Mouse (Mus musculus): ENCODE data around the gene Zmynd15. TPM values are rescaled to one million over a fixed set of nuclear protein-coding genes. Genes with fewer than 3 reads are reported as not detected.
A peak's percentile ranks its signal among the peaks of the same experiment; 100 is the strongest.
"Not testable (repeated sequence)": the region's sequence is repeated elsewhere in the genome, so short reads cannot be mapped to it uniquely, and the experiment has no call there.

Zmynd15 gene
- polyA plus RNA-seq, 1 experiment from 2014 or later = 0.58 TPM

DNA sequence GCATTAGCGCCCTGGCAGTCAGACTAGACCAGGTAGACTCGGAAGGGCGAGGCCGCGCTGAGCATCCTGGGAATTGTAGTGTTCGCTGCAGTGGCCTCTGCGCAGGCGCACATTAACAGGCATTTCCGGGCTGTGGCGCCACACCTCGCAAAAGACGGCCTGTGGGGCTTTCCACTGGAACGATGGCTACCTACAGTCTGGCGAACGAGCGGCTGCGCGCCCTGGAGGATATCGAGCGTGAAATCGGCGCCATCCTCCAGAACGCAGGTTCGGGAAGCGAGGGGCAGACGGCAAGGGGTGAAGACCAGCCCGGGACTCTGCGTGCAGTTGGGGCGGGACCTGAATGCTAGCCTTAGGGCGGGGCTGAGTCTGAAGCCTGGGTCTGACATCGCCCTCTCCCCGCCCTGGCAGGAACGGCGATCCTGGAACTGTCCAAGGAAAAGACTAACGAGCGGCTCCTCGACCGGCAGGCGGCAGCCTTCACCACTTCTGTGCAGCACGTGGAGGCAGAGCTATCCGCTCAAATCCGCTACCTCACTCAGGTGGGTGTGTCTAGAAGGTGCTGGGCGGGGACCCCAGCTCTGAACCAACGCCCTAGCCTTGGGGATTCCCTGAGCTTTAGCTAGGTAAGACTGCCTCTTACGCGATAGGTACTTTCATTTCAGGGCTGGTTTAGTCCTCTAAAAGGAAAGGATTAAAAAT is 7.3 kb upstream of the Zmynd15 start, which contains the start of gene Med11:
Med11 (plus strand) TSS at position 123 of the 702 bp plus-strand sequence.
- peaks cover 21% of the 10 kb centered on the region for H3K4me1 ChIP-seq
- peak; percentile 97 for ATAC-seq
- under 1% methylated on average over 46 of the region's 46 CpGs for WGBS
- no peaks in the 10 kb centered on the region for H3K9me3 ChIP-seq (replicated peaks)
- H3K27ac ChIP-seq = peak within 1 kb of the TSS; percentile 95
- H3K4me3 ChIP-seq = peak within 1 kb of the TSS; percentile 58
- no peaks in the 10 kb centered on the region for H3K27me3 ChIP-seq
- peak within 1 kb of the TSS; percentile 71 for H3K4me2 ChIP-seq
- H3K36me3 ChIP-seq (ENCODE audit: poor library complexity, severe bottlenecking) = peaks cover 11% of the 10 kb centered on the region
- peak within 1 kb of the TSS; percentile 78 for H3K9ac ChIP-seq

DNA sequence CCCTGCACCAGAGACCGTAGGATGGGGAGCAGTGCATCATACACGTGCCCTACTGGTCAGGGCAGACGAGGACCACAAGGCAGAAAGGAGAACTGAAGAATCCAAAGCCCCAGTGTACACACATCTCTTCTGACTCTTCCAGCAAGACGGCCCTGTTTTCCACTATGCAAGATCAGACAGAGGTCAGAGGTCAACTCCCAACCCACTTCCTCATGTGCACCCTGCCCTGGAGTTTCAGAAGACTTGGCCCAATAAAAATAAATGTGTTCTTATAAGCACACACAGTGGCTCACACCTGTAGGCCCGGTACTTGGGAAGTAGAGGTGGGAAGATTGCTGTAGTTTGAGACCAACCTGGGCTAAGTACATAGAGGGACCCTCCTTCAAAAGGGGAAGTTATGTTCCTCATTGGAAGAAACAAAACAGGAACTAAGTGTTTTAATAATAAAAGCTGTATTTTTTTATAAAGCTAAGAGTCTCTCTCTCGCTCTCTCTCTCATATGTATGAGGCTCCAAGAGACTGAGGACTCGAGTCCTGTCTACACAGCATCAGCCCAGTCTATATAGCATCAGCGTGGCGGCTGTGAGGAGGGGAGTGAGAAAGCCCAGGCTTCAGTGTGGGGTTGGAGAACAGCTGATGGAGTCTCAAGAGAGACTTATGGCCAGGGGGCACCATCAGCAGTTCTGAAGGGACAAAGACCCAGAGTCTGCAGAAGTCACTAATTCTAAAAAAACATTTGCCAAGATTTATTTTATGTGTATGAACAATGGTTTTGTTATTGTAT is 5.8 kb upstream of the Zmynd15 start:
- Histone ChIP-seq H3K9me3 (replicated peaks) (no peaks in the 10 kb centered on the region), H3K27ac (no peak overlapping the region), H3K36me3 (ENCODE audit: poor library complexity, severe bottlenecking) (peaks cover 11% of the 10 kb centered on the region), H3K4me2 (peak overlapping the region; percentile 71), H3K4me3 (no peak overlapping the region), H3K9ac (no peak overlapping the region), H3K4me1 (peaks cover 21% of the 10 kb centered on the region), H3K27me3 (peaks cover 5% of the 10 kb centered on the region)
- 92% methylated on average over 9 of the region's 9 CpGs for WGBS
- no peak for ATAC-seq

DNA sequence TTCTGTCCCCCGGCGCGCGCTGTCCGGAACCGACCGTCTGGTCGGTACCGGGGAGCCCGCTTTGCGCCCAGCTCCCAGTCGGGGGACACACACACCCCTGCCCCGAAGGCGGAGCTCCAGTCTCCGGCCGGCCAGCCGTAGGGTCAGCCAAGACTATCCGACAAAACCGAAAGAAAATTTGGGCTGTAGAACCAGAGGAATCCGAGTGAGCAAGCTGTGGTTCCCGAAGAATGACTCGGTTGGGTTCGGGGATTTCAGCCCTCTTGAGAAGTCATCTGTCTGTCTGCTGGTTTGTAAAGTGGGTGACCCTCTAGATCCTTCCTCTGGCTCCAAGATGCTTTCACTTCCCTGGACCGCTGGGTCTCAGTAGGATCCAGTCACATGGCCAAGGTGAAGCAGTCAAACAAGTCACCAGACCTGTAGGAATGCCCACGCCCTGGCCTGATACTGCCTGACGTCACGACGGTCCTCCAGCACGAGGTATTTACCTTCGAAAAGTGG is 418 bp downstream of the Zmynd15 start, which contains the start of gene Cxcl16:
Cxcl16 (minus strand) TSS at position 384 of the 501 bp plus-strand sequence.
- Histone ChIP-seq H3K4me3 (peak within 1 kb of the TSS; percentile 41), H3K4me1 (peaks cover 10% of the 10 kb centered on the region), H3K27ac (no peak within 1 kb of the TSS), H3K36me3 (ENCODE audit: poor library complexity, severe bottlenecking) (peaks cover 5% of the 10 kb centered on the region; the same call in 1 of the 2 replicates), H3K9ac (peak within 1 kb of the TSS; percentile 68), H3K9me3 (replicated peaks) (no peaks in the 10 kb centered on the region), H3K27me3 (peaks cover 57% of the 10 kb centered on the region), H3K4me2 (peak within 1 kb of the TSS; percentile 74)
- 5% methylated on average over 30 of the region's 30 CpGs for WGBS
- no peak for ATAC-seq

DNA sequence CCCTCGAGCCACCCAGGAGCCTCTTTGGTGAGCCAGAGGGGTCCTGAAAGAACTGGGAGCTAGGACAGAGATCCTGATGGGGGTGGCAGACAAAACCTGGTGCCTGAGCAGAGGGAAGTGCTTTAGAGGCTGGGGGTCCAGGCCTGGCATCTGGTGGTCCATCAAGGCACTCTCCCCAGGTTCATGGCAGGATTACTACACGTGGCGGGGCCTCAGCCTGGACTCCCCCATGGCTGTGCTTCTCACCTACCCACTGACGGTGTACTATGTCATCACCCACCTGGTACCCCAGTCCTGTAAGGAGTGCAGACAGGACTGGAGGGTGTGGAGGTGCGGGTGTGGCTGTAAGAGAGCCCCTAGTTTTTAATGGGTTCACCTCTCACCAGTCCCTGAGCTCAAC is 4.7 kb downstream of the Zmynd15 start:
- H3K27me3 ChIP-seq = peaks cover 62% of the 10 kb centered on the region
- H3K9me3 ChIP-seq (replicated peaks) = no peaks in the 10 kb centered on the region
- peaks cover 22% of the 10 kb centered on the region for H3K4me1 ChIP-seq
- H3K27ac ChIP-seq = no peak overlapping the region
- no peak overlapping the region for H3K4me2 ChIP-seq
- no peaks in the 10 kb centered on the region for H3K36me3 ChIP-seq (ENCODE audit: poor library complexity, severe bottlenecking)
- 91% methylated on average over 5 of the region's 5 CpGs for WGBS
- H3K4me3 ChIP-seq = no peak overlapping the region
- no peak for ATAC-seq
- no peak overlapping the region for H3K9ac ChIP-seq

DNA sequence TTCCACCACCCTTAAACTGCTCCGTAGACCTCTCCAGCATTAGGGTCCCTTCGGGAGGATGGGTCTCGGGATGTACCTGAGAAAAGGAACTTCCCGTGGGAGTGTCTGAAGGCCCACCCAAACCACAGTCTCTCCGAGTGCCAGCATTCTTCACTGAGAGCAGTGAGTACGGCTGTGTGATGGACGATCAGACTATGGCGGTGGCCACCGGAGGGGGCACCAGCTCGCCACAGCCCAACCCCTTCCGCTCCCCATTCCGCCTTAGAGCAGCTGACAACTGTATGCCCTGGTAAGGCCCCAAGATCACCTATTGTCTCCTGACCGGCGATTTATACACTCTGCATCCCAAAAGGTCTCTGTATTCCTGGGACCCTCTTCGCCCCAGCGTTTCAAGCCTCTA is 6.0 kb downstream of the Zmynd15 start:
- Histone ChIP-seq H3K4me2 (peak overlapping the region; percentile 56), H3K36me3 (ENCODE audit: poor library complexity, severe bottlenecking) (no peaks in the 10 kb centered on the region), H3K9me3 (replicated peaks) (no peaks in the 10 kb centered on the region), H3K9ac (peak overlapping the region; percentile 45), H3K4me1 (peaks cover 14% of the 10 kb centered on the region), H3K4me3 (peak overlapping the region; percentile 26), H3K27ac (no peak overlapping the region), H3K27me3 (peaks cover 49% of the 10 kb centered on the region)
- no peak for ATAC-seq
- WGBS = 21% methylated on average over 16 of the region's 16 CpGs

DNA sequence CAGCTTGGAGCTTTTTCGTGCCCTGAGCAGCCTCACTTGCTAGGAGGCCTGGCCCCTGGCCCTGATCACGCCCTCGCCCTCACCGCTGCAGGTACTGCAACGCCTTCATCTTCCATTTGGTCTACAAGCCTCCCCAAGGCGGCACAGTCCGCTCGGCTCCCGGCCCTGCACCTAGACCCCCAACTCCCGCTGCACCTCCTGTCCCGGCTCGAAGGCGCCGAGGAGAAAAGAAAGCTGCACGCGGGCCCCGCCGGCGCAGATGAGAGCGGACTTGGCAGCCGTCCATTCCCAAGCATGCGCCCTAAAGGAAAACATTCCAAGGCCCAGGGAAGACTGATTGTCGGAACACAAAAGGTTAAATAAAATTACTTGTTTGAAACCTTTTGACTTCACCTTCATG is 6.6 kb downstream of the Zmynd15 start:
- H3K27me3 ChIP-seq = peaks cover 43% of the 10 kb centered on the region
- H3K27ac ChIP-seq = no peak overlapping the region
- peak overlapping the region; percentile 62 for H3K9ac ChIP-seq
- ATAC-seq = no peak
- no peaks in the 10 kb centered on the region for H3K9me3 ChIP-seq (replicated peaks)
- H3K36me3 ChIP-seq (ENCODE audit: poor library complexity, severe bottlenecking) = no peaks in the 10 kb centered on the region
- peaks cover 14% of the 10 kb centered on the region for H3K4me1 ChIP-seq
- peak overlapping the region; percentile 26 for H3K4me3 ChIP-seq
- WGBS = 5% methylated on average over 23 of the region's 23 CpGs
- peak overlapping the region; percentile 56 for H3K4me2 ChIP-seq

DNA sequence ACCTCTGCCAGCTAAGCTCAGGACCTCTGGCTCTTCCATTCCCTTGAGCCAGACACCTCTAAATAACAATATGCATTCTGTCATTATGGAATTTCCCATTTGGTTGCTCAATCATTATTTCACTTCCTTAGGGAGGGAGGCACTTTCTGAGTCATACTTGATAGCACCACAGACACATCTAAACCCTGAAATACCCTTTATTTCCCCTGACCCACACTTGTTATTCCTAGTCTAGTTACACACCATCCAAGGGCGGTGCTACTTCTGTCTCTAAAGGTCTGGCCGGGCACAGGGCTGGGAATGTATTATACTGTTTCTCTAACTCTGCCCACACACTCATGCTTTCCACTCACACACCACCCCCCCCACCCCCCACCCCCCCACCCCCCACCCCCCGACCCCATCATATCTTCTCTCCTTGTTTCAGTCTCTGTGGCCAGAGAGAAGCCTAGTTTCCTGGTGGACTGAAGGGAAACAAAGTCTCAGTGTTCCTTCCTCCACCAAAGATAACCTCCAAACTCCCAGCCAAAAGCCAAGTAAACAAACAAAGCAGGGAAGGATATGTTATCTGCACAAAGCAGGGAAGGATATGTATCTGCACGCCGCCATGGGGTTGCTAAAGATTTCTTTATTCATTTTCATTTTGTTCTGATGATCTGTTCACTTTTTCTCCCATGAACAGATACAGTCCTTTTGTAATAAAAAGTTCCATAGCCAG is 8.8 kb downstream of the Zmynd15 start:
- H3K4me2 ChIP-seq = no peak overlapping the region
- ATAC-seq = no peak
- H3K9ac ChIP-seq = no peak overlapping the region
- no peak overlapping the region for H3K4me3 ChIP-seq
- peaks cover 28% of the 10 kb centered on the region for H3K27me3 ChIP-seq
- H3K9me3 ChIP-seq (replicated peaks) = no peaks in the 10 kb centered on the region
- H3K27ac ChIP-seq = no peak overlapping the region
- H3K4me1 ChIP-seq = peaks cover 14% of the 10 kb centered on the region
- 89% methylated on average over 5 of the region's 5 CpGs for WGBS
- no peaks in the 10 kb centered on the region for H3K36me3 ChIP-seq (ENCODE audit: poor library complexity, severe bottlenecking)

DNA sequence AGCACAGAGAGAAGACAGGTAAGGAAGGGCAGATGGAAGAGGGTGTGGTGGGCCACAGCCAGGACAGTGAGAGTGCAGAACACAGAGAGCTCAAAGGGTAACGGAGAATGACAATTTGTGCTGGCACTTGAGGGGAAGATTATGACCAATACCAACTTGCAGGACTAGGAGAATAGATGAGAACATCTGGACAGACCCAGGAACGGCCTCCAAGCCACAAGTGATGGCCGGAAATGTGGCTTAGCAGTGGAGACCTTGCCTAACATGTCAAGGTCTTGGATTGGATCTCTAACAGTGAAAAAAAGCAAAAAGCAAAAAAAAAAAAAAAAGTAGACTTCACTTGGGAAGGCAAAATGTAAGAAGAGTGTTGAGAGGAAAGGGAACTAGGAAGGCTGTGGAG is 10.5 kb downstream of the Zmynd15 start:
- WGBS = 87% methylated on average over 3 of the region's 3 CpGs
- H3K9ac ChIP-seq = no peak overlapping the region
- H3K4me1 ChIP-seq = peaks cover 14% of the 10 kb centered on the region
- H3K27me3 ChIP-seq = peaks cover 14% of the 10 kb centered on the region
- no peak overlapping the region for H3K27ac ChIP-seq
- H3K4me3 ChIP-seq = no peak overlapping the region
- H3K4me2 ChIP-seq = no peak overlapping the region
- H3K36me3 ChIP-seq (ENCODE audit: poor library complexity, severe bottlenecking) = no peaks in the 10 kb centered on the region
- no peaks in the 10 kb centered on the region for H3K9me3 ChIP-seq (replicated peaks)
- no peak for ATAC-seq

DNA sequence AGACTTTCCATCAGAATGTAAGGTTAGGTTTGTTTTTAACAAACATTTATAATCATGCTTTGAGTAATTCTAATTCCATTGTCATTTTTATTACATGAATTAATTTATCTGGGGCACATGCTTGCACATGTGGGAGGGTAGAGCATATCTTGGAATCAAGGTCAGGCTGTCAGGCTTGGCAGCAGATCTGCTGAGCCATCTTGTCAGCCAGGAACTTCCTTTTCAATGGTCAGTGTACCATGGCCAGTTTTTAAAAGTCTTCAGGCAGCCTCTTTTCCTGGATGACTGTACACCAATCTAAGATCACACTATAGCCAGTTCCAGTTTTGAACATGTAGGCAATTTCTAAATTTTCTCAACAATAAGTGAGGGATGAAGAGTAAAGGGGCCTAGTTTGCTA is 13.5 kb downstream of the Zmynd15 start:
- Histone ChIP-seq H3K9me3 (replicated peaks) (no peaks in the 10 kb centered on the region), H3K36me3 (ENCODE audit: poor library complexity, severe bottlenecking) (no peaks in the 10 kb centered on the region), H3K27ac (no peak overlapping the region), H3K4me1 (no peaks in the 10 kb centered on the region), H3K9ac (no peak overlapping the region), H3K4me2 (no peak overlapping the region), H3K27me3 (no peaks in the 10 kb centered on the region), H3K4me3 (no peak overlapping the region)
- ATAC-seq = no peak

DNA sequence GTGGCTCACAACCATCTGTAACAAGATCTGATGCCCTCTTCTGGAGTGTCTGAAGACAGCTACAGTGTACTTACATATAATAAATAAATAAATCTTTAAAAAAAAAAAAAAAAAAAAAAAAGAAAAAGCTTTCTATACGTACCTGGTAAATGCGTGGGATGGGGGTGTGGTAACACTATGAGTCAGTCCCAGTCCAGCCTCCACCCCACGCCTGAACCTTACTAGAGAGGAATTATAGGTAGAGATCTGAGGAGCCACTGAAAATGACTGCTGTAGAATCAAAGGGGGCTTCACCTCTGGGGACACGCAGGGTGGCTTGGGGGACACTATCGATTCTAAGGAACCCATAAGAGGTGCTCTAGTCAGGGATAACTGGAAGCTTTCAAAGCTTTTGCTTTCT is 14.1 kb downstream of the Zmynd15 start:
- not testable (repeated sequence) for H3K4me1 ChIP-seq; H3K4me2 ChIP-seq; H3K36me3 ChIP-seq (ENCODE audit: poor library complexity, severe bottlenecking); H3K4me3 ChIP-seq; H3K9me3 ChIP-seq (replicated peaks); H3K27me3 ChIP-seq; ATAC-seq; H3K9ac ChIP-seq; H3K27ac ChIP-seq
- WGBS = 93% methylated on average over 5 of the region's 5 CpGs

DNA sequence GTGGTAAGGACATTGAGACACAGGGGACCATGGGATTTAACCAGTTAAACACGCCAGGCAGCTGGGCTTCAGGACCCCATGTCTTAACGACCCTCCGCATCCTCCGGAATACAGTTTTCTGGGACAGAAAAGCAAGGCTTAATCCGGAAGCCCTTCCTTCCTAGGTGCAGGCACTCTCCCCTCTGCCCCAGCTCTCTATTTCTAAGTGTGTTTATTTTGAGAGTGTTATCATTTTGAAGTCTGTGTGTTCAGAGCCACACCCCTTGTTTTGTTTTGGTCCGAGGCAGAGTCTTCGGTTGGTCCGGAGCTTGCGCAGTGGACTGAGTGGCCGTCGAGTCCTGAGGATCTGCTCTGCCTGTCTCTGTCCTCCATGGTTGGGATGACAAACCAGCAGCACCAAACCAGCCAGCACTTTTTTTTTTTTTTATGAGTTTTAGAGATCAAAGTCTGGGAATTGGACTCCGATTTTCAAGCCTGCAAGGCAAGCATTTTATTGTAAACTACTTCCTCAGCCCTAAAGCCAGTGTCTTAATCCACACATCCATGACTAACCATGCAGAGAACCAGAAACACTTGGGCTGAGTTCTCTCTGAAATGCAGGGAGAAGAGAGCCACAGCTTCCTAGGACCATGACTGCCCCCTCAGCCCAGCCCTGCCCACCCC is 15.8 kb downstream of the Zmynd15 start:
- no peak for ATAC-seq
- Histone ChIP-seq H3K4me1 (no peaks in the 10 kb centered on the region), H3K4me2 (no peak overlapping the region), H3K4me3 (no peak overlapping the region), H3K36me3 (ENCODE audit: poor library complexity, severe bottlenecking) (no peaks in the 10 kb centered on the region), H3K9ac (no peak overlapping the region), H3K27me3 (no peaks in the 10 kb centered on the region), H3K27ac (no peak overlapping the region), H3K9me3 (replicated peaks) (no peaks in the 10 kb centered on the region)
- 85% methylated on average over 12 of the region's 12 CpGs for WGBS
